Mouse (Mus musculus) ES-E14 (cell line): Measurements from ENCODE around the gene Trpm1.

Experiments used
- MAFK ChIP-seq: IDR thresholded peaks from 2 replicates; pipeline ENCODE4 v1.6.1; 2014; ENCODE audit warnings: mild to moderate bottlenecking, low read depth, low read length, inconsistent platforms; ENCODE audit not compliant: insufficient read depth
- ZNF384 ChIP-seq: IDR thresholded peaks from 2 replicates; pipeline ENCODE4 v1.6.1; 2012; ENCODE audit warnings: low read depth, low read length, inconsistent platforms

- TF ChIP-seq ZNF384 (no peak), MAFK (no peak)
Observed at GRCm38 (mm10) chr7:64159612-64160591, 6.3 kb downstream of the Trpm1 start.
